Mouse (Mus musculus) lung, postnatal 10 days (tissue): ENCODE results near the gene Elk3.

Experiments
- DNase-seq: peaks from one replicate; pipeline ENCODE4 v3.0.0; 2021

Elk3 gene

DNA sequence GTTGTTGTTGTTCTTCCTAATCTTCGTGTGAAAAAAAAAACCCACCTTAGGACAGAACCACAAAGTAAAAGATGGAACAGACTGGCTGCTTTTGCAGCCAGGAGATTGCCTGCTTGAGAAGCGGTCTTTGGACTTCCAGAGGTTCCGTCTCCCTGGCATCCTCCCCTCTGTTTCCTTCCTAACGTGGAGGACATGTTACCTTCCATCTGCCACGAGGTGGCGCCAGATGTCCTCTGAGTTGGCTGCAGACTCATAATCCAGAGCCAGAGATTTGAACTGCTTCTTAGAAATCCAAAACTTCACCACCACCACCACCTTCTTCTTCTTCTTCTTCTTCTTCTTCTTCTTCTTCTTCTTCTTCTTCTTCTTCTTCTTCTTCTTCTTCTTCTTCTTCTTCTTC is 19.1 kb downstream of the Elk3 start:
- peak; percentile 92 for DNase-seq

DNA sequence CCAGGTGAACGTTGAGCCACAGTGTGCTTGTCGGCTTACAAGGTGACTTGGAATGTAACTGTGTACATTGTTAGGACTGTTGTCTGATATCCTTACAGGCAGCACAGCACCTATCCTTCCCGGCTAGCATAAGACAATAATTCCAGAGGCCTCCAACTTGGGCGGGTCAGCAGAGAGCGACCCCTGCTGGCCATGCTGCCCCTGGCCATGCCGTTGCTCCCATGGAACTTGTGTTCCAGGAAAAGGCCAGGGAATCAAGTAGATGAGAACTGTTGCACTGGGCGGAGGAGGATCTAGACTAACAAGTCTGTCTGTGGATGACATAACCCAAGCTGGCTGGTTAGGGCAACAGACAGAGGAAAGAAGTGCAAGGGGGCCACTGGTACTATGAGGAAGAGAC is 19.6 kb downstream of the Elk3 start:
- peak; percentile 80 for DNase-seq

DNA sequence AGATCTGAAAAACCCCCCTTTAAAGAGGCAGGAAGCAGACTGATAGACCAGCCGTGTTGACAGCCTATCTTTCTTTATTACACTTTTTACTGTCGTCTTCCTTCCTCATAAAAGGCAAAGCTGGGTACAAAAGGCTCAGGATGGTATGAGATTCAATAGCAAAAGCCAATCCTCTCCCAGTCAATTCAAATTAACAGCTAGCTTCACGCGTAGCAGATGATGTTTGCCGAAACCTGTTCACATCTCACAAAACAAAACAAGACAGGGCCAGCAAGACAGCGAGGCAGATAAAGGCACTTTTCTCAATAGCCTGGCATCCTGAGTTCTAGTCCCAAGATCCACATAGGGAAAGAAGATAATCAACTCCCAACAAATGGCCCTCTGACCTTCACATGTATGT is 21.5 kb downstream of the Elk3 start:
- no peak for DNase-seq

DNA sequence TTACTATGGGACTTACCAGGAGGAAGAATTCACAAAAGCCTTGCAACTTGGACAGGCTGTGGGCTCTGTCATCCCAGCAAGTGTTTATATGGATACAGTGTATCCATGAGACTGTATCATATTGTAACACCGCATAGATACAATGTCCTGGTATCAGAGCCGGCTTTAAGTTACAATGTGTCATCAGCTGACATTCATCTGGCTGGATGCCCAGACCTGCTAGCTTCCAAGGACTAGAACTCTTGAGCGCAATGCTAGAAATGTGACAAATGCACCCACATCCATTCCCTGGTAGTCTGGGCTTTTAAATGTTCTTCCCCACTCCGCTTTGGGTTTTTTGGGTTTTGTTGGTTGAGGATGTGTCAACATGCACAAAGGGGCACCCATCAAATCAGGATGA is 22.6 kb downstream of the Elk3 start:
- no peak for DNase-seq

DNA sequence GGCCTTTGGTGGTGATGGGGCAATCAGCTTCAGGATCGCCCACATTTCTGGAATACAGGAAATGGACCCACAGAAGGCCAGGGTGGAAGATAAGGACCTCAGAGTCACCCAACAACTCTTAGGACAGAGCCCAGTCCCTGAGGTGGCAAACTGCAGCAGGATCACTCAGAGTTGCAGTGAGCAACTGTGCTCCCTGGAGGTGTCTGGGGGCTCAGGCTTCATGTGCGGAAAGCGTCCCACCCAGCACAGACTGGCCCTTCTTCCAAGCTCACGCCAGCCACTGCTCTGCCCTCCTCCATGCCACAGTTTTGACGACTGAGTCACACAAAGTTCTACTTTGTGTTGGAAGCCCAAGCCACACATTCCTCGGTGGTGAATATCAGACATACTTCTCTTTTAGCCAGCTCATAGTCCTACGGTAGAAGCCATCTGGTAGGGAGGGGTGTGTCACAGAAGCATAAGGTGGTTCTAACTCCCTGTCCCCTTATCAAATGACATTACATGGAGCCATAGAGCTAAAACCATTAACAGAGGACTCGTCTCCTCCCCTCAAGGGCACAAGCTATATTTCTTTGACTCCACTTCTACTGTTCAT is 23.3 kb downstream of the Elk3 start:
- DNase-seq, result no peak

DNA sequence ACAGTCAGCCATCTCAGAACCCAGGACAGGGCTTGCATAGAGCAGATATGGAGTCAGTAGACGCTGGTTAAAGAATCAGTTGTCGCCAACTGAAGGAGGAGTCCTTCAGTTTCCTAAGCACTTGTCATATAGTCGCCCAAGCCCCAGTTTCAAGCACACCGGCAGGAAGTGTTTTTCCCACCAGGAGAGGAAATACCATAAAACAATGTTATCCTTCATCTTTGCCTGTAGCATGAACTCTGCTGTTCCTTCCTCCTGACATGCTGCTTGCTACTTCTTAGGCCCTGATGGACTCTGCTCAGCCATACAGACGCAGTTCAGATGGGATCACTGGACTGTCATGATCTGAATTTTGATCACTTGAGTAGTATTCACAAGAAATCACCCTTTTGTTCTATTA is 25.4 kb downstream of the Elk3 start:
- DNase-seq, result no peak

DNA sequence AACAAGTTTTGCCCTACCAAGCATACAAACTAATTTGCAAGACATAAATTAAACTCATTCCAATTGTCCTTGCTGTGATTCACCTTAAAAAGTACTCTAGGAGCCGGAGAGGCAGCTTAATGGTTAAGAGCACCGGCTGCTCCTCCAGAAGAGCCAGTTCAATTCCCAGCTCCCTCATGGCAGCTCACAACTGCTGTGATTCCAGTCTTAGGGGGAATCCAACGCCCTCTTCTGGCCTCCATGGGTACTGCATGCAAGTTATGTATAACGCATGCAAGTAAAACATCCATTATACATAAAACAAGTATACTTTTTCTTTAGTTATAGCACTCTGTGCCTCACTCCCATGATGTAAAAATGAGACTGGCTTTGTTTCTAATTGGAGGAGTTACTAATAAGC is 27.7 kb downstream of the Elk3 start:
- DNase-seq, result no peak

DNA sequence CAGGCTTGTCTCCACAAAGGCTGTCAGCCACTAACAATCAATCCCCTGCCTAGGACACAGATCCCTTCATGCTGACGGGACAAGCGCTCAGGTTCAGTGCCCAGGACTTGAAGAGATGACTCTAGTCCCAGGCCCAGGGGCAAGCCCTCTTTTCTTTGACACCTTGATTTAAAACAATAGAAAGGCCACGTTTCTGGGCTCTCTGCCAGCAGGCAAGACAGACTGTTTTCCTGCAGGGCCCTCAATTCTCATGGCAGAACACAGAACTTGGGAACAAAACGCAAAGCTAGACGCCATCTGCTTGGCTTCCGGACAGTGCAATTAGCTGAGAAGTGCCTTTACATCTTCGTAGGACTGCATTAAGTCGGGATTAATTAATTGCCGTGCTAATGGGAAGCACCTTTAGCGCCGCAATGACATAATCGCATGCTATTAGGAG is 28.4 kb downstream of the Elk3 start:
- DNase-seq, result peak; percentile 70

DNA sequence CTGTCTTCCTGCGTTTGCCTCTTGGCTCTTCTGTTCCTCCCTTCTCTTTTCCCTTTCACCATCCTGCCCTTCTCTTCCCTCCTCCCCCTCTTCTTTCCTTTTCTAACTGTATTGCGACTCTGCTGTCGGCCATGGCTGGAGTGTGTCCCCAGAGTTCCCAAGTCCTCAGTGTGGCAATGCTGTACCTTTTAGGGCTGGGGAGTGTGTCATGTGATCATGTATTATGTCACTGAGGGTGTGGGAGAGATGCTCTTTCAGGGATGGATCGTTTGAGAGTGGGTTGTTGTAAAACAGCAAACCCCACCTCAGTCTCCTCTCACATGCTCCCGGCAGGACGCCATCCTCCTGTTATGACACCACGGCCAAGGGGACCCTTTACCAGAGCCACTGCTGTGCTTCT is 29.8 kb downstream of the Elk3 start:
- DNase-seq, result no peak

DNA sequence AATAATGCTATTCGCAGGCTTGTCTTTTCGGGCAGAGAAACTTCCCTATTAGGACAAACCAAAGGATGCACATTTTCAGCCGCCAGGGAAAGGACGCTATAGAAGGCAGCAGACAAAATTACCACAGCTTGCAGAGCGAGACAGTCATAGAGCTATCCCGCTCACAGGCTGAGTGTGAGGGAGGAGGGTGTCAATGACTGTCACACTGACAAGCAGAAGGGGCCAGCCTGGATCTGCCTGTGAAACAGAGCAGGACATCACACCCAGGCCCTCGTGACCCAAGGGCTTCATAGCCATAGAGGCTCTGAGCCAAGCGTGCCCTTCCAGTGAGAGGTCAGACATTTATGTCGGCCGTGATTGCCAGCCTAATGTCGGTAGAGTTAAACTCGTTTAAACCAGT is 30.3 kb downstream of the Elk3 start:
- no peak for DNase-seq

DNA sequence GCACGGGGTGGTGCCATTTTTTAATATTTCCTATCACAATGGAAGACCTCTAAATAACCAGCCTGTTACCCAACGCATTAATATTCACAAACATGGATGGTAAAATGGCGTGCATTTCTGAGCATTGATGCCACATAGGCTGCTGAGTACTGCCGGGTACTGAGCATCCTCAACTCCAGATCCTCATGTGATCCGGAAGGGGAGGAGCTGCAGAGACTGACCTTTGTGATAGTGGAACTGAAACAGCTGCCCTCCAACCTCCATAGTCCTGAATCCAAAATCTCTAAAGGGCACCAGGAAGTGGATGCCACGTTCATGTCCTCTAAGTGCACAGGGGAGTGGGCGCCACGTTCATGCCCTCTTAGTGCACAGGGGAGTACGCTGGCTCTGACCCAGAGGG is 31.9 kb downstream of the Elk3 start:
- no peak for DNase-seq

DNA sequence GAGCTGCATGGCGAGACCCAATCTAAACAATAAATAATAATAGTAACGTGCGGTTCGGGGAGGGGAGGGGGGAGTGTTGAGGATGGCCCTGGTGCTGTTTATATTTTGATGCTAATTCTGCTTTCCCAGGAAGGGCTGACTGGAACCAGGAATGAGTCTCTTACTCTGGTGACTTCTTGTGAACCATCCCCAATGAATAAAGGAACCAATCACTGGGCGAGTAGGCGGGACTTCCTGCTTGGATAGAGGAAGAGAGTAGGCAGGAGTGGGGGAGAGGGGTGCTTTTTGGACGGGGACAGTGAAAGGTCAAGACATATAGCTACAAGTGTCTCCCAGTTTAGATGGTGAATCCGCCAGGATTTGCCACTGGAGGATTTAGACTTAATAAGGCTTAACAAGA is 32.6 kb downstream of the Elk3 start:
- no peak for DNase-seq

DNA sequence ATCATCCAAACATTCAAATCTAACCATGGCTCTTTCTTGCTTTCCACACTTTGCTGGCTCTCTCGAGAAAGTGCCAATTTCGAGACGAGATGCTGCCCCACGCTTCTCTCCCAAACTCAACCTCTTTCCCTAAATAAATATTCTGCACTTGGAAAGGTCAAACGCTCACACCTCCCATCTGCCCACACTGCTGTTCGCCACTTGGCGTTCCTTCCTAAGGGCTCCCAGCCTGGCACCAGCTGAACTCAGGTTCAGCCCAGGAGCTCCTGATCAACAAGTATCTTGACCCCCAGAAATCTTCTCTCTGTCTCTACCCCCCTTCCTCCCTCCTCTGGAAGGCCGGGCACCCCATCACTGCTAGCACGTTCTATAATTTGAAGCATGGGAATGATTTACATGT is 34.1 kb downstream of the Elk3 start:
- no peak for DNase-seq

DNA sequence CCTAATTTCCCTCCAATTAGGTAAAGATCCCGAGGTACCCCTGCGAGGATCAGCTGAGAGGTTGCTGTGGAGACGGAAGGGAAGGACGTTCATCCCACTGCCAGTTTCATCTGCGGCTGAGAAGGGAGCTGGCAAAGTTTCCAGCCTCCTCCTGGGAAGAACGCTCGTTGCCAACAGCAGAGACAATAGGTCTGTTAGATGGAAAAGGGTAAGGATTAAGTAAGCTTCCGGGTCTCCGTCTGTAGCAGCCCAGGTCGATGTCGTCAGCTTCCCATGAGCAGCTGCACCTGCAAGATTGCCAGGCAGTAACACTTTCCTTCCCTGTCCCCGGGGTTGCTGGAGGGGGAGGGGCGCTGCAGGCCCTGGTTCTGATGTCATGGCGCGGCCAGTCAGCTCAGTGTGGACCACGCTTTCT is 34.6 kb downstream of the Elk3 start:
- DNase-seq, result peak; percentile 82

DNA sequence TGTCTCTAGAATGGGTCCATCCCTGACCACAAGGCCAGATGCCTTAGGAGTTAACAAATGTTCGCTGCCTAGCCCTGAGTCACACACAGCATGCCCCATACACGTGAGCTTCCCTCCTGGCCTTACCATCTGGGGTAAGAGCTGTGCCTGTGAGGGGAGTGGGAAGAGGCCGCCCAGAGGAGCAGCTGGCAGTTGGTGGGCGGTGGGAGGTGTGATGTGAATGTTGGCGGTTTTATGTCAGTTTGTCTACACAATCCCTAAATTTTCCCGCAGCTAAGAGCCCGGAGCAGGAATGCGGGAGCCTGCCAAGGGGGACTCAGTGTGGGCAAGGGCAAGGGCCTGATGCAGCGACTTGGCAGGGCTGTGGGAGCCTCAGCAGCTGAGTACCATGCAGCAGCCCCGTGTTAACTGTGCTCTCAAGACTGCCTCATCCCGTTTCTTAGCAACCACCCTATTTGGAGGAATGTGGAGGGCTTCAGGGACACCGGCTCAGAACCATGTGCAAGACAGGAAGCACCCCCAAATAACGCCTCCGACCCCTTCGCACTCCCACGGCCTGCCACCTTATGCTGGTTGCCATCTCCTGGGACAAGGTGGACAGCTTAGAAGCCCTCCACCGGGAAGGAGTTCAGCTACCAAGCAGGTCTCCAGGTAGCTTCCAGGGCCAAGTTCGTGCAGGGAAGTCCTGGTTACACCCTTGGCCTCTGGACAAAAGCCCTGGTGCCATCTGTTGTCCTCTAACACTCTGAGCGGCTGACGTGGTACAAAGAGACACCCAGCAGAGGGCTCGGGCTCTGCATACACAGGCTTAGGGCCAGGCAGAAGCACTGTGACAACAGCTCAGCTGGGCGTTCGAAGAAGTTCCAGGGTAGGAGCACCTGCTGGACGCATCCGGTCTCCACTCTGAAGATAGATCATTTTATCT is 35.5 kb downstream of the Elk3 start:
- no peak for DNase-seq

DNA sequence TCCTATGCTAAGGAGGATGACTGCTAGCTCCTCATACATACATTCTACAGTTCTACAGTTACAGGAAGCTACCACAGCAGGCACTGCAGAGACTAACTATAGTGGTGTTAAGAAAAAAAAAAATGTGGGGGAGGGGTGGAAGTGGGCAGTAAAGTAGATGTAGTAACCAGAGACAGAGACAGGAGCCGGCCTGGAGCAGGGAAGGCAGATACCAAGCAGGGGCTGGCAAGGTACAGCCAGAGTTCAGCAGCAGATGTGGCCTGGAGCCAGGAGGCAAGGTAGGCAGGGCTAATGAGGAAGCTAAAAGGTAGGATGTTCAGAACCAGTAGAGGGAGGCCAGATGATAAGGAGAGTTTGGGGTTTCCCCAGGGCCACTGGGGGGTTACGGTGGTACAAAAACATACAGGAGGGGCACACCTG is 36.6 kb downstream of the Elk3 start:
- DNase-seq, result no peak

DNA sequence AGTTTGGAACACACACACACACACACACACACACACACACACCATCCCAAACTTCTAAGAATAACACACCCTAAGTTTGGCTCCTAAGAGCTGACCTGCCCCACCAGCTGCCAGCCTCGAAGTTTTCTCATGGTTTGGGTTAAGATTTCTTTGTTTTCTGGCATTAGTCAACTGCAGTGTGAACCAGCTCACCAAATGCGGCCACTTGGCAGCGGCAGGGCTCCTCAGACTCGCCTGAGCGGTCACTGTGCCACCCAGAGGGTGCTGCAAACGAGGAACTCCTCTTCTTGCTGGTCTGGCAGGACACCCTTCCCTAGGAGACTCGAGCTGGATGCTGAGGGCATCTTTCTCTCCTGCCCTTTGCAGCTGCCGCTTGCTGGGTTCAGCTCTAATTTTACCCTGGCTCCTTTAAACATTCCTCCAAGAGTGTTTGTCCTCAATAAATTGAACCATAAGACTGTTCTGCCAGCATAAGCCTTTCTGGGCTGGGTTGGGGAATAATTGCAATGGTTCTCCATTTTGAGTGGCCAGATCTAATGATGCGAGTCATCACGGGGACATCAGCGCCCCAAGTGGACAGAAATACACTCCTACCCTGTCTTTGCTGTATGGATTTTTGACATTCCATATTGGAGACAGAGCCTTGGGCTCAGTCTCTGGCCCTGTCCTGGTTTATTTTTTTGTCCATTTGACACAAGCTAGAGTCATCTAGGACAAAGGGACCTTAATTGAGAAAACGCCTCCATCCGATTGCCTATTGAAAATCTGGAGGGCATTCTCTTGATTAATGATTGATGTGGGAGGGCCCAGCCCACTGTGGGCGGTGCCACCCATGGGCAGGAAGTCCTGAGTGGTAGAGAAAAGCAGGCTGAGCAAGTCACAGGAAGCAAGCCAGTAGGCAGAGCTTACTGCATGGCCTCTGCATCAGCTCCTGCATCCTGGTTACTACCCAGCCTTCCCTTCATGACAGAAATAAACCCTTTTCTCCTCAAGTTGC is 37.7 kb downstream of the Elk3 start:
- DNase-seq, result peak; percentile 77

DNA sequence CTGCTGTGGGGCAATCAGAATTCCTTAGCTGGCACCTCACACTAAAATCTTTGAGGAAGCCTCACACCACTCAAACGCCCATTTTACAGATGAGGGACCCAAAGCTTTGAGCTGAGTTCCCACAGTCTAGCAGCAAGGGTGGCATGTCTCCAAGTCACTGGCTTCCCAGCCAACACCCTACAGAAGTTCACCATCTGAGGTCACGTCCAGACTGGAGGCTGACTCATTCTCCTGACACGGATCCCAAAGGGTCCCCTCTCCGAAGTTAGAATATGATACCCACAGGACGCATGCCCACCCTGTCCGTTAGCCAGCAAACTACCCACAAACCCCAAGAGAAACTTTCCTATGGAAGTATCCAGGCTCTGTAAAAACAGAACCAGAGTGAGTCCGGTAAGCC is 39.1 kb downstream of the Elk3 start:
- DNase-seq, result peak; percentile 55

DNA sequence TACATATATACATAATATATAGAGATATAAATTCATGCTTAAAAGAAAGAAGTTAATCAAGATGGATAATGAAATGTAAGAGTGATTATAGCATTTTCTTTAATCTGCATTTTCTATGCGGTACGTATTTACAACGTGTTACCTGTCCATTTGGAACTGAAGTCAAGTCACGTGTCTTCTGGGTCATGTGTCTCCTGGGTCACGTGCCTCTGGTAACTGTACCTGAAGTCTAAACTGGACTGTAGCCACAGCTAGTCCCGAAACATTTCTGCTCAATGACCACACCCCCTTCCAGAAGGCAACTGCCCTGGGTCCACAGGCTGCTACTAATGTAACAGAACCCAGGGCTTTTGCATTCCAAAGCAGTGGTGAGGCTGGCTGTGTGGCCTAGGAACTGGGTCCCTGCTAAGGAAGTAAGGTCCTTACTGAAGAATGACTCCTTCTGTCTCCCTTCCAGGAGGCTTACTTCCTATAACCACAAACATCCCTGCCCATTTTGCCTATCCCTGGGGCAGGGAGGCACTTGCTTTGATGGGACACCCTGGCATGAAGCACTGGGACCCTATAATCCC is 40.0 kb downstream of the Elk3 start:
- DNase-seq, result no peak

DNA sequence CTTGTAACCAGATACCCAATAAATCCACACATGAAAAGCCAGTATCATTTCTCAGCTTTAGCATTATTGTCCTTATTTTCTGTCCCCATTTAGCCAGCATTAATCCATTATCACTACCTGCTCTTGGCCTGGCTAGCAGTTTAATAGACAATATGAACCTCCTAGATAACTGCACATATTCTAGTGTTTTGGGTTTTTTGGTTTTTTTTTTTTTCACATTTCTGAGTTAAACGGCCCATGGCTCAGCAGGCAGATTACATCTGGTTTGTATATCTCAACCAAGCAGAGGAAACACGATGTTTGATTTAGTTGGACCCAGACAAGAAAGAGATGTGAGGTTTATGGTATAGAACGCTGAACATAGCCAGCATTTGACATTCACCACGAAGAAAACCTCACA is 41.2 kb downstream of the Elk3 start:
- DNase-seq, result no peak

DNA sequence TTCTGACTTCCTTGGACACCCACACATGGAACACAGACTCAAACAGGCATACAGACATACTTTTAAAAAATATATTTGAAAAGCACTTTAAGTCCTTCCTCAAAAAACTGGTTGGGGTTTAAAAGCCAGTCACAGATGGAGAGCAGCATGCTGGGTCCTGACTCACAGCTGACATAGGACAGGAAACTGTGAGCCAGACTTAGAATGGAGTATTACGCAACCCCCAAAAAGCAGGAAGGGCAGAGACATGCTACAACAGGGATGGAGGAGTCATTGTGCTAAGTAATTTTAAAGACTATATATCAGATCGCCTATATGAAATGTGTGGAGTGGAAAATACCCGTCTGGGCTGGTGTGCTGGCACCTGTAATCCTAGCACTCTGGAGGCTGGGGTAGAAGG is 42.6 kb downstream of the Elk3 start:
- DNase-seq, result no peak

DNA sequence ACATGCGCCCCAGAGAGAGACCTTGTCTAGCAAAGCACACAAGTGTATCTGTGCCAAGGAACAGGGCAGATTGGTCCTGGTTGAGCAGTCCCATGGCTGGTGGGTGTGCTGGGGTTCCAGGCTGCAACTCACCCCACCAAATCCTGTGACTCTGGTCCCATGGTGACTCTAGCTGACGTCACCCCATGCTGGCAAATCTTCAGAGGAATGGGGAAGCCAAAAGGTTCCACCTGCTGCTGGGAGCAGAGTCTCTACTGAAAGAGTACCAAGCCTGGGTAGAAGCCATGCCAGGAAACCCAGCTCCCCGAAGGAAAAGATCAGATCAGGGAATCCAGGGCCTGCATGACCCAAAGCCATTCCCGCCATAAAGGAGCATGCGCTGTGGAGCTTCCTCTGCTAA is 43.4 kb downstream of the Elk3 start:
- no peak for DNase-seq

DNA sequence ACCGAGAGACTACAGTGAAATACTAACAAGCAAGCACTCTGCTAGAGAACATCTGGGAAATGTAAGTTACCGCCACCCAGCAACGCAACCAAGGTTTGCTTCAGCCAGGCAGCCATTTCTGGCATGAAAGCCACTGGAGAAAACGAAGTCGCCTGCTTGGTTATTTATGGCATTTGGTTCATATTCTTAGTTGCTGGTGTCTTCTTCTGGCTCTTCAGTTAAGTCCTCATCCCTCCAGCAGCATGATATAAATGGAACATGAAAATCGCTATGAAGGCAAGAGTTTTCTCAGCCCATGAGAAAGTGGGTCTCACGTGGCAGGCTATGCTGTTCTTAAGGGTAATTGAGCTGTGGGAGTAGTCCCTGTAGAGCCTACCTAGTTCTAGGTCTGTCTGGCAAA is 44.4 kb downstream of the Elk3 start:
- DNase-seq, result no peak
